Mouse (Mus musculus): Measurements from ENCODE around the gene Utp14a.
"Not testable (repeated sequence)": the region's sequence is repeated elsewhere in the genome, so short reads cannot be mapped to it uniquely, and the experiment has no call there.

The Utp14a gene

GRCm38 (mm10) chrX:48256468-48257007 is at the start of gene Utp14a:
TSS of gene Utp14a (plus strand) at chrX:48256862.
- DNase-seq (ENCODE audit: low spot score) = peak; percentile 95

DNA sequence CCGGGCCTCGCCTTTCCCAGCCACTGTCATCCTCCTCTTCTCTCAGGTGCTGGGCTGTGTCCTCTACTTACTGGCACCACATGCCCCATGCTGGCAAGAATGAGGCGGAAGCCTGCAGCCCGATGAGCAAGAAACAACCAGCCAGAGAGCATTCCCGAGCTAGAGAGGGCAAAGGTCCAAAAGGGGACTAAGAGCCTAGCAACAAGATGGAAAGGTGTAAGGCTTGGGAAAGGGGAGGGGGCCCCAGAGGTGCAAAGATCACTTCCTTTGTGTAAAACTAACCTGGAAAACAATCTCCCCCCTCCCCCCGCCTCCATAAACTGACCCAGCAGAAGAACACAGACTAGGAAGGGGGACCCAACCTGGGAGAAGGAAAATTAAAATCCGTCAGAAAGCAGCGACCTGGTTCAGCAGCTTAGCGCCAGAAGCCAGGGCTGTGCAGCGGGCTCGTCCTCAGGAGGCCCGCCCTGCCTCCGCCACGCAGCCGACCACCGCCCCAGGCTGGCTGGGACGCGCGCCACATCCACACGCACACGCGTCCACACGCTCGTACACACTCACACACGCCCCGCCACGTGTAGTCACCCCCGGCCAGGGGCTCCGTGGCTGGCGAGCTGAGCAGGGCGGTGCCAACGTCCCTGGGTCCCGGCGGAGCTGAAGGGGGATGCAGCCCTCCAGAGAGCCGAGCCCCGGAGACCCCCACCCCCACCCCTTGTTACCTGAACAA is 48.7 kb upstream of the Utp14a start:
- peak; percentile 41 for DNase-seq (ENCODE audit: low spot score)

DNA sequence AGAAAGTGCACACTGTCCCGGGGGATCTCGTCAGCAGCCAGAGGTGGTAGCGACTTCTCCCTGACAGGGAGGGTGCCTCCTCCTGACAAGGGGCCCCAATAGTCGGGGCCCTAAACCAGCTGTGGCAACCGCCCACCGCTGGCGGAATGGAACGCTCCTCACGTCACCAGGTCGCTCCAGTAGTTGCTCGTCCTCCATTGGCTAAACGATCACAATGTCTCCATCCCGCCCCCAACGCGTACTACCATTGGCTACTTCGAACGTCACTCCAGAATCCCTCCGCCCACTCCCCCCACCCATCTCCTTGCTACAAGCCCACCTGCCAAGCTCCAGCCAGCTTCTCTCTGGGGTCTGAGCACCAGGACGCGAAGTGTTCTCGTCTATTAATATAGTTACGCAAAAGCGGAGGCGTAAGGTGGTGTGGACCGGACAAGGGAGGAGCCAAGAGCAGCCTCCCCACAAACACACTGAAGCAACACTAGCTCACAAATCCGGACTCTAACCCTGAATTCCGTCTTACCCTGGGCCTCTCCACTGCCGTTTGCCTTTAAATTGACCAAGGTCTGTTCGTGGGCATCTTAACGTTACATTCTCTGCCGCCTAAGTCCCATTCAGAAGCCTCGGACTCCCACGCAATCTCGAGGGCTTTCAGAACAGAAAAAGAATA is 48.0 kb upstream of the Utp14a start, which contains the start of gene Zdhhc9:
Gene Zdhhc9, minus strand, starts transcription at position 360 of the 667 bp plus-strand sequence.
- peak; percentile 85 for DNase-seq (ENCODE audit: low spot score)

DNA sequence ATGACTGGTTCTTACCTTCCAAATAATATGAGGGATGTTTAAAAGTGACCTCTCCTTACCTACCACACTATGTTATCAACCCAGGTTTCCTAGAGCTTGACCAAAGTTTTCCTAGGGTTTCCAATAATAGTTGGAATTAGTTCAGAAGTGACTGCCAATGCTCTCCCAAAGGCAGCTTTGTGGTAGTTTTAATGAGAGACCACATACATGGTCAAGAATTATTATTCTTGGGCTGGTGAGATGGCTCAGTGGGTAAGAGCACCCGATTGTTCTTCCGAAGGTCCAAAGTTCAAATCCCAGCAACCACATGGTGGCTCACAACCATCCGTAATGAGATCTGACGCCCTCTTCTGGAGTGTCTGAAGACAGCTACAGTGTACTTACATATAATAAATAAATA is 46.9 kb upstream of the Utp14a start:
- DNase-seq (ENCODE audit: low spot score) = not testable (repeated sequence)

- no peak for DNase-seq (ENCODE audit: low spot score)
Measured at GRCm38 (mm10) chrX:48219468-48219867, 37.2 kb upstream of the Utp14a start.

- DNase-seq (ENCODE audit: low spot score) = no peak
Measured at GRCm38 (mm10) chrX:48222706-48223105, 34.0 kb upstream of the Utp14a start.

GRCm38 (mm10) chrX:48226225-48226624 is 30.4 kb upstream of the Utp14a start:
- DNase-seq (ENCODE audit: low spot score) = no peak

GRCm38 (mm10) chrX:48234417-48234816 is 22.2 kb upstream of the Utp14a start:
- DNase-seq (ENCODE audit: low spot score) = no peak

- no peak for DNase-seq (ENCODE audit: low spot score)
Measured at GRCm38 (mm10) chrX:48255830-48256428, 733 bp upstream of the Utp14a start.

DNA sequence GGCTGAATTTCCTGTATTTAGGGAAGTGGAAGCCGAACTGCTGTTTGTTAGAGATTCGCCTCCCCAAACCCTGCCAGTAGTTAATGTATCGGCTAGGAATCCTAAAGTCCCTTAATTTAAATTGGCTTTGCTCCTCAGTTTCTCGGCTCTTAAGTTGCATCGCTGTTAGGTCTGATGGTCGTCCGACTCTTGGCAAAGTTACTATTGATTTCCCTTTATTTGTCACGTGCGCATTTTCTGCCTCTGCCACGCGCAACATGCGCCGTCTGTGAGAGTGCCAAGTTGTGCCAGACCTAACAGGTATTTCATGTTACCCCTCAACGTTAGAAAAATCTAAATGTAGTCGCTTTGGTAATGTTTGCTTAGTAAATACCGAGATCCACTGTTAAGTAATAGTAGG is 349 bp downstream of the Utp14a start:
- no peak for DNase-seq (ENCODE audit: low spot score)

DNA sequence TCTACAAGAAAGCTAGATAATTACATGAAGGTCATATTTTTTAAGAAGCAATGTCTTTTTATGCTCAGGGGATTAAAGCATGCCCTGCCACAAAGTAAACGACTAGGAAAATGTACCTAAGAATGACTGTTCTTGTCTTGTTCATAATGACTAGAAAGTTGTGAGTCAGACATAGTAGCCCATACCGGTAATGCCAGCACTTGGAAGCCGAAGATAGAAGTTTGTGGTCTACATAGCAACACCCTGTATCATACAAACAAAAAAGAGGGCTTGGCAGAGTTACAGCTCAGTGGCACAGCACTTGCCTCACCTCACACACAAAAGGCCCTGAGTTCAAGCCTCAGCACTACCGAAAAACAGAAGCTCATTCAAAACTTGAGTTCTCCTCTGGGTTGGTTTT is 15.0 kb downstream of the Utp14a start:
- no peak for DNase-seq (ENCODE audit: low spot score)

DNA sequence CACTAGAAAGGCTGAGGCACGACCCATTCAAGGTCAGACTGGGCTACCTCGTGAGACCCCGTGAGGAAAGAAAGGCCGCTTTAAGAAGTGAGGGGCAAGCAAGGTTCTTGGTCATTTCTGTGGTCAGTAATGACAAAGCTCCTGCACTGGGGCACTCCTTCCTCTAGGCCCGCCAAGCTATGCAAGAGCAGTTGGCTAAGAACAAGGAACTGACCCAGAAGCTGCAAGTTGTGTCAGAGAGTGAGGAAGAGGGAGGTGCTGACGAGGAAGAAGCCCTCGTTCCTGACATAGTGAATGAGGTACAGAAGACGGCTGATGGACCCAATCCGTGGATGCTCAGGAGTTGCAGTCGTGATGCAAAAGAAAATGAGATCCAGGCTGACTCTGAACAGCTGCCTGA is 18.0 kb downstream of the Utp14a start:
- DNase-seq (ENCODE audit: low spot score) = no peak

DNA sequence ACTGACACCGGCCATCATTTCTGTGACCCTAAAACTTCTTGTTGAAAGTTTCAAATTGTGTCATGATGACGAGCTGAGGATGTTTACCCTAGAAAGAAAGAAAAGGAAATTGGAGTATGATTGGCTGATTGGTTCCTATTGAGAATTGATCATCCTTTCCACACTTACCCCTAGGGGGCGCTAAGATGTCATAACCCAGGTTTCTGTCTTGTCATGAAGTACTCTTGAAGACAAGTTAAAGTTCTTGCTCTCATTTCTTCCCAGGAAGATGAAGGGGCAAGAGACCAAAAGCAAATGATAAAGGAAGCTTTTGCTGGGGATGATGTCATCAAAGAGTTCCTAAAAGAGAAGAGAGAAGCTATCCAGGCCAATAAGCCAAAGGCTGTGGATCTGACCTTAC is 21.4 kb downstream of the Utp14a start:
- DNase-seq (ENCODE audit: low spot score) = peak; percentile 56

DNA sequence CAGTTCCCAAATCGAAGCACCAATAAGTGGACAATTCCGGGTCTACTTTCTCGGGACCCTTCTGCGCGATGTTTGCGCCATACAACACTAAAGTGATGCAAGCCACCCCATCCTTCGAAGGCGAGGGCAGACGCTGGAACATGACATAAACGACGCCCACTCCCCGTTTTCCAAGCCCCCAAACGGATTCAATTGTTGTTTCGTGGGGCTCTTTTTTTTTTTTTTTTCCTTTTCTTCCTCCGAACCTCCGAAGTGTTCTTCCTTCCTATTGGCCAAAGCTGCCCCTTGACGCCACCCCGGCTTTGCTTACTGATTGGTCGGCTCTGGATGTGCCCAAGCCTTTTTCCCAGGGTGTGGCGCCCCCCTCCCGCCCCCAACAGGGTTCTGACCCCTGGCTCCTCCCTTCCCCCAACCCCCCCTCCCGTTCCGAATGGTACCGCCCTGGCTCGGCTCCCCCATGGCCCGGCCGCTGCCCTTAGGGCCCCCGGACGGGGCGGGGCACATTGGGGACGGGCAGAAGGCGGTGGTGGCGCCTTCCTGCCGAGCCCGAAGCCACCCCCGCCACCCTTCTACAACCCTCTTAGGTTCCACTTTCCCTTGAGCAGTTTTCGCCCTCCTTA is 27.8 kb downstream of the Utp14a start:
- DNase-seq (ENCODE audit: low spot score) = peak; percentile 93

GRCm38 (mm10) chrX:48285006-48285650 is 28.5 kb downstream of the Utp14a start:
- DNase-seq (ENCODE audit: low spot score) = peak; percentile 44

DNA sequence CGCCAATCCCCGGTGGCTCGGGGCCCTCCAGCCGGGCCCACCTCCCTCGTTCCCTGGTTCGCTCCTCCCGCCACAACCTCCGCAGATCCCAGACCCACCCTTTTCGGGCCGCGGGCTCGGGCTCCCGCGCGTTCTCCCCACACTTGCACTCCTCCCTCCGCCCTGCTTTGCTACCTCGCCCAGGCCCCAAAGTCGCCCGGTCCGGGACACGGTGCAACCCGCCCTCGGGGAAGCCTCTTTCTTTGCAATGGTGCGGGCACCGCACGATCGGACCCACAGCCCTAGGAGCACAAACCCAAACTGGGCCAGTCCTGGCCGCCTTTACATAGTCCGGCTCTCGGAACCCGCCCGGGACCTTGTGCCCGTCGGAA is 29.0 kb downstream of the Utp14a start:
- DNase-seq (ENCODE audit: low spot score) = no peak

GRCm38 (mm10) chrX:48286488-48286887 is 29.8 kb downstream of the Utp14a start:
- no peak for DNase-seq (ENCODE audit: low spot score)

DNA sequence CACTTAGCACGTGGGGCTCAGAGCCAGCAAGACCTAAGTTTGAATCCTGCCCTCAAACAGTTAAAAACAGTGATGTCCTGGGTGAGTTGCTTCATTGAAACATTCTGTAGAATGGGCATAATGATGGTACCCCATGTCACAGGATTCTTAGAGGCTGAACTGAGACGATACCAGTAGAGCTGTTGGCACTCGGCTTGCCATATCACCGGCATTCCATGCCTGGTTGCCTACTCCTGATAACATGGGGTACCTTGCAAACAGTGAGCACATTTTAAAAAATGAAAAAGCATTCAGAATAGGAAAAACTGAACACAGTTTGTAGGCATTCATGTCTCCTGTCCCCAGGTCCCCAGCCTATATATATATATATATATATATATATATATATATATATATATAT is 31.3 kb downstream of the Utp14a start:
- DNase-seq (ENCODE audit: low spot score) = no peak

DNA sequence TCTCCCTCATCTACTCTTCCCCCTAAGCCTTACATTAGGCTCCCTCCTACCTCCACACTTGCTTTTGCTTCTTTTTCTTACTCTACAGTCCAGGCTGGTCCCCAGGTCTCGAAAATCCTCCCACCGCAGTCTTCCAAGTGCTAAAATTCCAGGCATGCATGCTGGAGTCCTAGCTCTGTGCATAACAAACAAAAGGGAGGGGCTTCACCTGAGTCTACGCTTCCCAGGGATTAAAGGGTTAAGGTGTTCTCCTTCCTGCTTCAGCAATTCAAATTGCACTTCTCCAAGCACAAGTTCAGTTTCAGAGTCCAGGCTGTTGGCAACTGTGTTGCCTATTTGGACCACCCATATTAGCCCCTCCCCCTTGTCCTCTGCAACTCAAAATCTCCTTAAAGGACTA is 34.8 kb downstream of the Utp14a start:
- no peak for DNase-seq (ENCODE audit: low spot score)

- no peak for DNase-seq (ENCODE audit: low spot score)
Measured at GRCm38 (mm10) chrX:48305356-48305755, 48.7 kb downstream of the Utp14a start.

DNA sequence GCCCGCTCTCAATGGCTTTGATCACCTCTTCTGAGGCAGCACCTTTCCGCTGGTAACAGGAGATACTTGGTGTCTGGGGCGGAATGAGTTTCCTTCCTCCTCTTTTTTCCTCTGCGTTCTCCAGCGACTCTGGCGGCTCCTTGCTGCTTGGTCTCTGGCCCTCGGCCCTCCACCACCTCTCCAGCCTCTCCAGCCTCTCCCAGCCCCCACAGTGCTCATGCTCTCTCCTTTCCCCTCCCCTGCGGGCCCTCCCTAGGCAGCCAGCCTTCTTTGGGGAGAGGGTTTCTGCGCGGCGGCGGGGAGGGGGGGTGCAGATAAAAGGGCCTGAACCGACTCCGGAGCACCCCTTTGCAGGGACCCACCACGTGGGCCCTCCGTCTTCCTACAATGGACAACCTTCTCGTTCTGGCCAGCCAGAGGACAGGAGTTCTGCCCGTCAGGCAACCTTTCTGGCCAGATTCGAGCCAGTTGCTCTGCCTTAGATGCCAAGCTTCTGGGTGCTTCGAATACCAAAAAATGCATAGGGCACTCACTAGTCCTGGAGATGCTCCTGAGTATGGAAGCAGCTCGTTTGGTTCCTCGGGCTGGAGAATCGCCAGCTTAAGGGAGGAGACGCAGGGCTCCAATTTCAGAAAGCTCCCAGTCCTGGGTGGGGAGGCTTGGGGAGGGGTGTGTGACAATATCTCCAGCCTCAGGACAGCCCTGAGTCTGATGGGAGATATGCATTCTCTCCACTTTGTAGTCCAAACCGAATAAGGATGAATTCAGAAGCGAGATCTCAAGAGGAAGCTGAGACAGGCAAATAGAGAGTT is 54.2 kb downstream of the Utp14a start:
- no peak for DNase-seq (ENCODE audit: low spot score)
